Mouse (Mus musculus): Measurements from ENCODE around the gene Ubiad1. TPM values are rescaled to one million over a fixed set of nuclear protein-coding genes. Genes with fewer than 3 reads are reported as not detected.

Ubiad1 gene
- 14.4 and 14.5 TPM in 2 replicates for polyA plus RNA-seq (2011; ENCODE audit: insufficient read length, low read depth, missing spikeins)

DNA sequence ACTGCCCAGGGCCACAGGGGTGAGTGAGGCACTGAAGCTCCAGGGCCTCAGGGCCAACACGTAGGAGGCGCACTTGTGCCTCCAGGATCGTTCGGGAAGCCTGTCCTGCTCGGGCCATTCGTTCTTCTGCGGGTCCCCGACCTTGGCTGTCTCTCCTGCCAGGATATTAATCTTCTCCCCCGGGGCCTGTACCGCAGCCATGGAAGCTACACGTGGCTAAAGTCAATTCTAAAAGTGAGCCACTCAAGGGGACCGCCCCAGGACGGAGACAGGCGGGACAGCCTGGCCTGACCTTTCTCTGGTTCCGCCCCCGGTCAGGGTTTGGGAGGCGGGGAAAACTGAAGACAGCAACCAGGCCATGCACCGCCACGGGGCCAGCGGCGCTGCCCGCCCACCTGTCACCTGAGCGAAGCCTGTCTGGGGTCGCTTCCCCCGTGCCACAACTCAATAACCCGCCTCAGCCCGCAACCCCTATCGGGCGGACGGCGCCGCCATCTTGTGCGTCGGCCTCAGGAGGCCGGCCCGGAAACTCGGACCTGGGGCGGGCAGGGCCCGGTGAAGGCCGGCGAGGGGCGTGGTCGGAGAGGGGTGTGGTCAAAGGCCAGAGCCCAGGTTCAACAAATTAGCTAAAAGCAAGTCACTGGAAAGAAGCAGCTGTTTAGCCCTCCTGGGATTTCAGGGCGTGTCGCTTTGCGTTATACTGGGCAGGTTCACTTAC, at the start of gene Ubiad1:
TSS of gene Ubiad1 (minus strand) at position 522 of the 718 bp plus-strand sequence.
- Histone ChIP-seq H3K27ac (ENCODE audit: insufficient read depth, low read length) (0 out of 2 replicates have a peak within 1 kb of the TSS, but pooled peaks have one; percentile 20), H3K4me1 (ENCODE audit: control insufficient read depth, insufficient read depth, low read length) (no peaks in the 10 kb centered on the region), H3K4me3 (ENCODE audit: insufficient read depth, low read length) (peak within 1 kb of the TSS; percentile 68)
- TF ChIP-seq CTCF (IDR thresholded peaks at IDR 0.05; ENCODE audit: borderline replicate concordance, insufficient read depth, low read length) (peak; percentile 49; the same call in 1 of the 2 replicates), POLR2A (IDR thresholded peaks at IDR 0.05; ENCODE audit: low read depth, low read length) (peak; percentile 77)

DNA sequence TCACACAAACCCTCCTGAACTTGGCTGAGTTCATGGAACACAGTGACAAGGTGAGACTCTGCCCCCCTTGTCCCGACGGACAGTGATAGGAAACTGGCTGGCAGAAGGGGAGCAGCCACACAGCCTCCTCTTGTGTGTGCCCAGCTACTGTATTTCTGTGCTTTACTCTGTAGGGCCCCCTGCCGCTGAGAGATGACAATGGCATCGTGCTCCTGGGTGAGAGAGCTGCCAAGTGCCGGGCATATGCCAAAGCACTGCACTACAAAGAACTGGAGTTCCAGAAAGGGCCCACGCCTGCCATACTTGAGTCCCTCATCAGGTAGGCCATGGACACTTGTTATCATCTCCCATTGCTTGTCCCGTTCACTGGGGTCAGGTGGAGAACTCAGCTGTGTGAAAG, 46.9 kb upstream of the Ubiad1 start:
- Histone ChIP-seq H3K4me3 (ENCODE audit: insufficient read depth, low read length) (no peak overlapping the region), H3K27ac (ENCODE audit: insufficient read depth, low read length) (no peak overlapping the region), H3K4me1 (ENCODE audit: control insufficient read depth, insufficient read depth, low read length) (peaks cover 9% of the 10 kb centered on the region)
- TF ChIP-seq POLR2A (IDR thresholded peaks at IDR 0.05; ENCODE audit: low read depth, low read length) (no peak), CTCF (IDR thresholded peaks at IDR 0.05; ENCODE audit: borderline replicate concordance, insufficient read depth, low read length) (no peak)

- Histone ChIP-seq H3K4me3 (ENCODE audit: insufficient read depth, low read length) (no peak overlapping the region), H3K27ac (ENCODE audit: insufficient read depth, low read length) (no peak overlapping the region), H3K4me1 (ENCODE audit: control insufficient read depth, insufficient read depth, low read length) (peaks cover 9% of the 10 kb centered on the region)
- TF ChIP-seq CTCF (IDR thresholded peaks at IDR 0.05; ENCODE audit: borderline replicate concordance, insufficient read depth, low read length), result no peak
- TF ChIP-seq POLR2A (IDR thresholded peaks at IDR 0.05; ENCODE audit: low read depth, low read length), result no peak
These were observed 45.9 kb upstream of the Ubiad1 start for GRCm38 (mm10) chr4:148490502-148490901.

- TF ChIP-seq CTCF (IDR thresholded peaks at IDR 0.05; ENCODE audit: borderline replicate concordance, insufficient read depth, low read length), result no peak
- no peak for TF ChIP-seq POLR2A (IDR thresholded peaks at IDR 0.05; ENCODE audit: low read depth, low read length)
- no peak overlapping the region for H3K4me3 ChIP-seq (ENCODE audit: insufficient read depth, low read length)
- H3K27ac ChIP-seq (ENCODE audit: insufficient read depth, low read length), result no peak overlapping the region
- peaks cover 9% of the 10 kb centered on the region for H3K4me1 ChIP-seq (ENCODE audit: control insufficient read depth, insufficient read depth, low read length)
These were observed 43.3 kb upstream of the Ubiad1 start for GRCm38 (mm10) chr4:148487841-148488240.

GRCm38 (mm10) chr4:148484511-148484910, 39.9 kb upstream of the Ubiad1 start:
- H3K27ac ChIP-seq (ENCODE audit: insufficient read depth, low read length), result no peak overlapping the region
- no peaks in the 10 kb centered on the region for H3K4me1 ChIP-seq (ENCODE audit: control insufficient read depth, insufficient read depth, low read length)
- H3K4me3 ChIP-seq (ENCODE audit: insufficient read depth, low read length), result no peak overlapping the region
- no peak for TF ChIP-seq POLR2A (IDR thresholded peaks at IDR 0.05; ENCODE audit: low read depth, low read length)
- no peak for TF ChIP-seq CTCF (IDR thresholded peaks at IDR 0.05; ENCODE audit: borderline replicate concordance, insufficient read depth, low read length)

DNA sequence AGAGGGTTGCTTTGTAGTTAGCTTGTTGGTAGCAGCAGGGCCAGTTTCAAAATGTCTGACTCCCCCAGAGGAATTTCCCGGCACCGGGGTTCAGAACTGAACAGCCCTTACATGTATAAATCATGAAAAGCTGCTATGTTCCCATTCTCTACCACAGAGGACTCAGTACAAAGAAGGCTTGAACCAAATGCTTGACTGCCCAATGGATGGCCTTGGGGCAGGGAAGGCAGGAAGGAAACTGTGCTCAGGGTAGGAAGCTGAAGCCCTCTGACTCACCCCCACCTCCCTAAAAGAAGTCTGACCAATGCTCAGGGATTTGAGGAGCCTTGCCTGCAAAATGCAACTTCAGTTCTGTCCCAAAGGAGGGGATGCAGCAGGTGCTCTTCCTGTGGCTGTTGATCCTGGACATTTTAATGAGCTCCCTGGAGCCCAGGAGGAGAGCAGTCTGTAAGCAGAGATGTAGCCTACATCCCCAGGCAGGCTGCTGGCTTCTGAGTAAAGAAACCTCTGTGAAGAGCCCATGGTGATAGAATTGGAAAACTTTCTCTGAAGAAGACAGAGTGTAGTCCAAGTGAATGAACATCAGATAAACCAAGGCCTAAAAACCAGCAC, 37.1 kb upstream of the Ubiad1 start:
- no peak for TF ChIP-seq CTCF (IDR thresholded peaks at IDR 0.05; ENCODE audit: borderline replicate concordance, insufficient read depth, low read length)
- no peak for TF ChIP-seq POLR2A (IDR thresholded peaks at IDR 0.05; ENCODE audit: low read depth, low read length)
- Histone ChIP-seq H3K4me1 (ENCODE audit: control insufficient read depth, insufficient read depth, low read length) (no peaks in the 10 kb centered on the region), H3K4me3 (ENCODE audit: insufficient read depth, low read length) (no peak overlapping the region), H3K27ac (ENCODE audit: insufficient read depth, low read length) (no peak overlapping the region)

- Histone ChIP-seq H3K27ac (ENCODE audit: insufficient read depth, low read length) (no peak overlapping the region), H3K4me1 (ENCODE audit: control insufficient read depth, insufficient read depth, low read length) (no peaks in the 10 kb centered on the region), H3K4me3 (ENCODE audit: insufficient read depth, low read length) (no peak overlapping the region)
- no peak for TF ChIP-seq CTCF (IDR thresholded peaks at IDR 0.05; ENCODE audit: borderline replicate concordance, insufficient read depth, low read length)
- TF ChIP-seq POLR2A (IDR thresholded peaks at IDR 0.05; ENCODE audit: low read depth, low read length), result no peak
These were observed 35.7 kb upstream of the Ubiad1 start for GRCm38 (mm10) chr4:148480245-148480644.

GRCm38 (mm10) chr4:148473496-148473895, 28.9 kb upstream of the Ubiad1 start:
- H3K4me3 ChIP-seq (ENCODE audit: insufficient read depth, low read length), result no peak overlapping the region
- no peaks in the 10 kb centered on the region for H3K4me1 ChIP-seq (ENCODE audit: control insufficient read depth, insufficient read depth, low read length)
- TF ChIP-seq POLR2A (IDR thresholded peaks at IDR 0.05; ENCODE audit: low read depth, low read length) (no peak), CTCF (IDR thresholded peaks at IDR 0.05; ENCODE audit: borderline replicate concordance, insufficient read depth, low read length) (no peak)
- no peak overlapping the region for H3K27ac ChIP-seq (ENCODE audit: insufficient read depth, low read length)

DNA sequence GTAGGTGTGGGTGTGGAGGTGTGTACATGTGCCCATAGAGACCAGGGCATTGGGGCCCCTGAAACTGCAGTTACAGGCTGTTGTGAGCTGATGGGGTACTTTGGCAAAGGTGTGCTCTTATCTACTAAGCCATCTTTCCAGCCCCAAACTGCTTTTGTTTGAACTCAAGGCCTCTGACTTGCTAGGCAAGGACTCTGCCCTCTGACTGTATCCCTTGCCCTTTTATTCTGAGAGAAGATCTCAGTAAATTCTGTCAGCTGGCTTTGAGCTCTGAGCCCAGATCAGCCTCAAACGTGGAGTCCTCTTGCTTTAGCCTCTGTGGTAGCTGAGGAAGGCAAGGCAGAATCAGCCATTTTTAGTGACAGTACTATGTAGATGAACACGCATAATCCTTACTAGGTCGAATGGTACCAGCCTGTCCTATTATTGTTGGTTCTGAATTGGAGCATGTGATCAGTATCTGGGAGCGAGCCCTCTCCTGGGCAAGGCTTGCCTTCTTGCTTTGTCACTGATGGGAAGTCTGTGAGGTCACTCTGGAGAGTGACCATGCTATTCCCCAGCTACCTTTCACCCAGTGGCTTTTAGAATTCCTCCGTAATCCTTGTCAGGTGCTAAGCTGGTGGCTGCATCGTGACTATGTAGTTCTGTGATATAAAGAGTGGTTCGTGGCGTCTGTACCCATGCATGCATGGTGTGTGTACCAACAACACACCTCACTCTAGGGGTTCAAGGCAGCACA, 28.0 kb upstream of the Ubiad1 start:
- TF ChIP-seq POLR2A (IDR thresholded peaks at IDR 0.05; ENCODE audit: low read depth, low read length), result no peak
- no peak for TF ChIP-seq CTCF (IDR thresholded peaks at IDR 0.05; ENCODE audit: borderline replicate concordance, insufficient read depth, low read length)
- no peaks in the 10 kb centered on the region for H3K4me1 ChIP-seq (ENCODE audit: control insufficient read depth, insufficient read depth, low read length)
- H3K27ac ChIP-seq (ENCODE audit: insufficient read depth, low read length), result no peak overlapping the region
- no peak overlapping the region for H3K4me3 ChIP-seq (ENCODE audit: insufficient read depth, low read length)

Measured in embryonic fibroblast, embryonic 13.5 days (primary cell).